Mouse (Mus musculus): ENCODE data around the gene Uchl4. TPM values are rescaled to one million over a fixed set of nuclear protein-coding genes. Genes with fewer than 3 reads are reported as not detected.
A peak's percentile ranks its signal among the peaks of the same experiment; 100 is the strongest.

The Uchl4 gene
- polyA plus RNA-seq, 1 experiment from 2014 or later = 3.1 TPM

- no peak for ATAC-seq (ENCODE audit: insufficient number of reproducible peaks, low FRiP score, low TSS enrichment, low read depth)
- 88% methylated on average over 9 of the region's 9 CpGs for WGBS
These were observed 2.6 kb upstream of the Uchl4 start for GRCm38 (mm10) chr9:64232257-64232957.

GRCm38 (mm10) chr9:64233656-64234055, 1.3 kb upstream of the Uchl4 start:
- DNase-seq (ENCODE audit: low spot score) (peak; percentile 29), ATAC-seq (ENCODE audit: insufficient number of reproducible peaks, low FRiP score, low TSS enrichment, low read depth) (no peak)
- no peak overlapping the region for H3K27ac ChIP-seq (replicated peaks; ENCODE audit: low read depth, low read length)

More at GRCm38 (mm10) chr9:64232257-64232957, 2.6 kb upstream of the Uchl4 start:
- 0 out of 2 replicates have a peak, but pooled peaks cover 2% of the 10 kb centered on the region for H3K36me3 ChIP-seq (ENCODE audit: control insufficient read depth, insufficient read depth, low read length)
- H3K27ac ChIP-seq (replicated peaks; ENCODE audit: low read depth, low read length) = no peak overlapping the region
- H3K4me3 ChIP-seq (ENCODE audit: low read depth, low read length) = no peak overlapping the region
- H3K4me2 ChIP-seq (ENCODE audit: low read depth, severe bottlenecking) = no peak overlapping the region
- H3K9ac ChIP-seq (ENCODE audit: low read length) = no peak overlapping the region
- no peak for DNase-seq (ENCODE audit: low spot score)
- no peaks in the 10 kb centered on the region for H3K27me3 ChIP-seq (ENCODE audit: control insufficient read depth, insufficient read depth, low read length)
- peaks cover 9% of the 10 kb centered on the region; the same call in 1 of the 2 replicates for H3K4me1 ChIP-seq (ENCODE audit: control insufficient read depth, insufficient read depth, low read length)
- H3K9me3 ChIP-seq (ENCODE audit: control insufficient read depth, low read length) = no peaks in the 10 kb centered on the region

GRCm38 (mm10) chr9:64236056-64236455, 1.1 kb downstream of the Uchl4 start:
- no peak overlapping the region for H3K27ac ChIP-seq (replicated peaks; ENCODE audit: low read depth, low read length)
- no peaks in the 10 kb centered on the region for H3K9me3 ChIP-seq (ENCODE audit: control insufficient read depth, low read length)
- ATAC-seq (ENCODE audit: insufficient number of reproducible peaks, low FRiP score, low TSS enrichment, low read depth) (no peak), DNase-seq (ENCODE audit: low spot score) (no peak)
- H3K4me3 ChIP-seq (ENCODE audit: low read depth, low read length) = no peak overlapping the region
- 94% methylated on average over 7 of the region's 7 CpGs for WGBS
- H3K4me1 ChIP-seq (ENCODE audit: control insufficient read depth, insufficient read depth, low read length) = peaks cover 9% of the 10 kb centered on the region
- H3K27me3 ChIP-seq (ENCODE audit: control insufficient read depth, insufficient read depth, low read length) = no peaks in the 10 kb centered on the region
- no peak overlapping the region for H3K4me2 ChIP-seq (ENCODE audit: low read depth, severe bottlenecking)
- H3K36me3 ChIP-seq (ENCODE audit: control insufficient read depth, insufficient read depth, low read length) = 0 out of 2 replicates have a peak, but pooled peaks cover 2% of the 10 kb centered on the region
- no peak overlapping the region for H3K9ac ChIP-seq (ENCODE audit: low read length)

More at GRCm38 (mm10) chr9:64233656-64234055, 1.3 kb upstream of the Uchl4 start:
- no peak overlapping the region for H3K4me3 ChIP-seq (ENCODE audit: low read depth, low read length)
- no peaks in the 10 kb centered on the region for H3K27me3 ChIP-seq (ENCODE audit: control insufficient read depth, insufficient read depth, low read length)
- H3K4me2 ChIP-seq (ENCODE audit: low read depth, severe bottlenecking) = no peak overlapping the region
- H3K36me3 ChIP-seq (ENCODE audit: control insufficient read depth, insufficient read depth, low read length) = 0 out of 2 replicates have a peak, but pooled peaks cover 2% of the 10 kb centered on the region
- no peaks in the 10 kb centered on the region for H3K9me3 ChIP-seq (ENCODE audit: control insufficient read depth, low read length)
- peaks cover 9% of the 10 kb centered on the region; the same call in 1 of the 2 replicates for H3K4me1 ChIP-seq (ENCODE audit: control insufficient read depth, insufficient read depth, low read length)
- WGBS = 45% methylated on average over 5 of the region's 5 CpGs
- no peak overlapping the region for H3K9ac ChIP-seq (ENCODE audit: low read length)

GRCm38 (mm10) chr9:64240116-64240515, 5.1 kb downstream of the Uchl4 start:
- Histone ChIP-seq H3K9ac (ENCODE audit: low read length) (no peak overlapping the region), H3K9me3 (ENCODE audit: control insufficient read depth, low read length) (no peaks in the 10 kb centered on the region), H3K27me3 (ENCODE audit: control insufficient read depth, insufficient read depth, low read length) (no peaks in the 10 kb centered on the region), H3K27ac (replicated peaks; ENCODE audit: low read depth, low read length) (no peak overlapping the region), H3K4me1 (ENCODE audit: control insufficient read depth, insufficient read depth, low read length) (peaks cover 7% of the 10 kb centered on the region), H3K4me3 (ENCODE audit: low read depth, low read length) (no peak overlapping the region), H3K4me2 (ENCODE audit: low read depth, severe bottlenecking) (no peak overlapping the region), H3K36me3 (ENCODE audit: control insufficient read depth, insufficient read depth, low read length) (no peaks in the 10 kb centered on the region)
- 10% methylated on average over 2 of the region's 2 CpGs for WGBS
- DNase-seq (ENCODE audit: low spot score) (no peak), ATAC-seq (ENCODE audit: insufficient number of reproducible peaks, low FRiP score, low TSS enrichment, low read depth) (no peak)

GRCm38 (mm10) chr9:64240681-64241080, 5.7 kb downstream of the Uchl4 start:
- DNase-seq (ENCODE audit: low spot score) (peak; percentile 42), ATAC-seq (ENCODE audit: insufficient number of reproducible peaks, low FRiP score, low TSS enrichment, low read depth) (no peak)
- no peaks in the 10 kb centered on the region for H3K9me3 ChIP-seq (ENCODE audit: control insufficient read depth, low read length)
- WGBS = 20% methylated on average over 8 of the region's 8 CpGs
- H3K27ac ChIP-seq (replicated peaks; ENCODE audit: low read depth, low read length) = no peak overlapping the region
- H3K36me3 ChIP-seq (ENCODE audit: control insufficient read depth, insufficient read depth, low read length) = no peaks in the 10 kb centered on the region
- H3K4me2 ChIP-seq (ENCODE audit: low read depth, severe bottlenecking) = 0 out of 2 replicates have a peak overlapping the region, but pooled peaks have one; percentile 18
- H3K4me1 ChIP-seq (ENCODE audit: control insufficient read depth, insufficient read depth, low read length) = peaks cover 7% of the 10 kb centered on the region
- no peak overlapping the region for H3K9ac ChIP-seq (ENCODE audit: low read length)
- no peak overlapping the region for H3K4me3 ChIP-seq (ENCODE audit: low read depth, low read length)
- no peaks in the 10 kb centered on the region for H3K27me3 ChIP-seq (ENCODE audit: control insufficient read depth, insufficient read depth, low read length)

GRCm38 (mm10) chr9:64242381-64242831, 7.4 kb downstream of the Uchl4 start:
- no peak overlapping the region for H3K4me3 ChIP-seq (ENCODE audit: low read depth, low read length)
- WGBS = 82% methylated on average over 6 of the region's 6 CpGs
- H3K9ac ChIP-seq (ENCODE audit: low read length) = no peak overlapping the region
- H3K4me2 ChIP-seq (ENCODE audit: low read depth, severe bottlenecking) = no peak overlapping the region
- no peaks in the 10 kb centered on the region for H3K9me3 ChIP-seq (ENCODE audit: control insufficient read depth, low read length)
- H3K4me1 ChIP-seq (ENCODE audit: control insufficient read depth, insufficient read depth, low read length) = peaks cover 7% of the 10 kb centered on the region
- ATAC-seq (ENCODE audit: insufficient number of reproducible peaks, low FRiP score, low TSS enrichment, low read depth) (no peak), DNase-seq (ENCODE audit: low spot score) (no peak)
- no peak overlapping the region for H3K27ac ChIP-seq (replicated peaks; ENCODE audit: low read depth, low read length)
- no peaks in the 10 kb centered on the region for H3K27me3 ChIP-seq (ENCODE audit: control insufficient read depth, insufficient read depth, low read length)
- H3K36me3 ChIP-seq (ENCODE audit: control insufficient read depth, insufficient read depth, low read length) = no peaks in the 10 kb centered on the region

- no peak overlapping the region for H3K4me2 ChIP-seq (ENCODE audit: low read depth, severe bottlenecking)
- H3K4me3 ChIP-seq (ENCODE audit: low read depth, low read length) = no peak overlapping the region
- no peak overlapping the region for H3K9ac ChIP-seq (ENCODE audit: low read length)
- no peak overlapping the region for H3K27ac ChIP-seq (replicated peaks; ENCODE audit: low read depth, low read length)
- ATAC-seq (ENCODE audit: insufficient number of reproducible peaks, low FRiP score, low TSS enrichment, low read depth) (no peak), DNase-seq (ENCODE audit: low spot score) (no peak)
- no peaks in the 10 kb centered on the region for H3K4me1 ChIP-seq (ENCODE audit: control insufficient read depth, insufficient read depth, low read length)
- H3K9me3 ChIP-seq (ENCODE audit: control insufficient read depth, low read length) = no peaks in the 10 kb centered on the region
- H3K27me3 ChIP-seq (ENCODE audit: control insufficient read depth, insufficient read depth, low read length) = no peaks in the 10 kb centered on the region
- H3K36me3 ChIP-seq (ENCODE audit: control insufficient read depth, insufficient read depth, low read length) = no peaks in the 10 kb centered on the region; the same call in 1 of the 2 replicates
- WGBS = 83% methylated on average over 1 of the region's 1 CpGs
These were observed 14.4 kb downstream of the Uchl4 start for GRCm38 (mm10) chr9:64249371-64249770.

GRCm38 (mm10) chr9:64250111-64250730, 15.2 kb downstream of the Uchl4 start:
- Histone ChIP-seq H3K9me3 (ENCODE audit: control insufficient read depth, low read length) (no peaks in the 10 kb centered on the region), H3K36me3 (ENCODE audit: control insufficient read depth, insufficient read depth, low read length) (no peaks in the 10 kb centered on the region; the same call in 1 of the 2 replicates), H3K27me3 (ENCODE audit: control insufficient read depth, insufficient read depth, low read length) (no peaks in the 10 kb centered on the region), H3K4me1 (ENCODE audit: control insufficient read depth, insufficient read depth, low read length) (no peaks in the 10 kb centered on the region), H3K4me3 (ENCODE audit: low read depth, low read length) (no peak overlapping the region), H3K27ac (replicated peaks; ENCODE audit: low read depth, low read length) (no peak overlapping the region), H3K4me2 (ENCODE audit: low read depth, severe bottlenecking) (no peak overlapping the region), H3K9ac (ENCODE audit: low read length) (no peak overlapping the region)
- DNase-seq (ENCODE audit: low spot score) (no peak), ATAC-seq (ENCODE audit: insufficient number of reproducible peaks, low FRiP score, low TSS enrichment, low read depth) (no peak)
